Mouse (Mus musculus) testis, adult 2 months (tissue): ENCODE results near the gene Cnpy3. TPM values are rescaled to one million over a fixed set of nuclear protein-coding genes. Genes with fewer than 3 reads are reported as not detected.

Experiments used
- H3K27ac ChIP-seq: fragments of 200-500 bp; 2 replicates; pipeline ENCODE4 v1.5.1; 2012; ENCODE audit warnings: low read depth, low read length; ENCODE audit not compliant: control insufficient read depth, insufficient read depth
- H3K27me3 ChIP-seq: fragments of 200-500 bp; 2 replicates; pipeline ENCODE4 v1.6.1; 2012; ENCODE audit warnings: mild to moderate bottlenecking, low read length, moderate library complexity; ENCODE audit not compliant: control insufficient read depth, insufficient read depth
- H3K36me3 ChIP-seq: fragments of 200-500 bp; 2 replicates; pipeline ENCODE4 v1.6.1; 2012; ENCODE audit warnings: mild to moderate bottlenecking, low read length; ENCODE audit not compliant: control insufficient read depth, insufficient read depth
- H3K4me1 ChIP-seq: fragments of 200-500 bp; 2 replicates; pipeline ENCODE4 v1.6.1; 2012; ENCODE audit warnings: low read length; ENCODE audit not compliant: control insufficient read depth, insufficient read depth
- H3K4me3 ChIP-seq: fragments of 200-500 bp; 2 replicates; pipeline ENCODE4 v1.5.1; 2012; ENCODE audit warnings: low read depth, mild to moderate bottlenecking, low read length, moderate library complexity, mixed read lengths; ENCODE audit not compliant: control insufficient read depth
- CTCF ChIP-seq: fragments of 200-500 bp; IDR thresholded peaks from 2 replicates; pipeline ENCODE4 v1.5.1; 2012; ENCODE audit warnings: low read depth, mild to moderate bottlenecking, inconsistent platforms, low read length, moderate library complexity; ENCODE audit not compliant: control insufficient read depth, insufficient read depth, insufficient replicate concordance
- POLR2A ChIP-seq: fragments of 200-500 bp; IDR thresholded peaks from 2 replicates; pipeline ENCODE4 v1.6.1; 2012; ENCODE audit warnings: low read depth, mild to moderate bottlenecking, inconsistent platforms, low read length, moderate library complexity; ENCODE audit not compliant: control insufficient read depth
- polyA plus RNA-seq: library from polyadenylated mRNA; depleted of rRNA; stranded (reverse); fragments of >200 nt; gene quantifications from 2 replicates; pipeline ENCODE4 v1.2.3, GENCODE M21; 2012

Gene Cnpy3
- polyA plus RNA-seq, 1 experiment: 18.9 TPM

- Histone ChIP-seq H3K27ac (no peak overlapping the region), H3K4me3 (no peak overlapping the region), H3K4me1 (peaks cover 1% of the 10 kb centered on the region; the same call in 1 of the 2 replicates), H3K36me3 (no peaks in the 10 kb centered on the region), H3K27me3 (no peaks in the 10 kb centered on the region)
- TF ChIP-seq CTCF (no peak), POLR2A (no peak)
These were observed 6.7 kb upstream of the Cnpy3 start for GRCm38 (mm10) chr17:46758753-46759152.

DNA sequence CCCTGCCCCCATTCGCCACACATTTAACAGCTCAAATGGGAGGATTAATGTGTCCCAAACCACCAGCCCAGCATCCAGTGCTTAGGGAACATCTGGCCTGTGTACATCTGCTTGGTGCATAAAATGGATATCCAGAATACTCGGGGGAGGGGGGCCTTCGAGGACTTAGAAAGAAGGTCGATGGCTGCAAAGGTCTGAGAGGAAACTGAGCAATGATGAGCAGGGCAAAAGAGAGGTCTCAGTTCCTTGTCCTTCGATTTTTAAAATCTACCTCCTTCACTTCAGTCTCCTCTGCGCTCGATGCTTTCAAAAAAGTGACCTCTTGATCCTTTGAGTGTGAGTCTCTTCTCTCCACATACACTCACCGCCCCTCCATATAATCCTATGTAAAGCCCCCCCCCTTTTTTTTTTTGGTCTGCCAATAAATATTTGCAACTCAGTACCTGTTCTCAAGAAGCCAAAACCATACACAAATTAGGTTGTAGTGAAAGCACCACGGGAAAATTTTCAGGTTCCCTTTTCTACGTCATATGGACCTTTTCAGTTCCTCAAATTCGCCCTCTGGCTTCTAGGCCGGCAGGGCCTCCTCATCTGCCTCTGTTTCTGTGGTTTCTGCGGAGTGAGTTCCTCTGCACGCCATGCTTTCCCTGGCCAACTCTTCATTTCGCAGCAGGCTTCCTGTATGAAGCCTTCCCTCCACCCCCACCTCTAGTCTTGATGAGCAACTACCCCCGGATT lies 789 bp downstream of the Cnpy3 start:
- no peaks in the 10 kb centered on the region for H3K27me3 ChIP-seq
- peak overlapping the region; percentile 84 for H3K27ac ChIP-seq
- peaks cover 15% of the 10 kb centered on the region for H3K4me1 ChIP-seq
- no peak for TF ChIP-seq POLR2A
- no peak for TF ChIP-seq CTCF
- no peaks in the 10 kb centered on the region for H3K36me3 ChIP-seq
- H3K4me3 ChIP-seq: peak overlapping the region; percentile 94

GRCm38 (mm10) chr17:46750580-46750979 lies 1.4 kb downstream of the Cnpy3 start:
- H3K27me3 ChIP-seq: no peaks in the 10 kb centered on the region
- H3K27ac ChIP-seq: no peak overlapping the region
- H3K36me3 ChIP-seq: no peaks in the 10 kb centered on the region
- H3K4me3 ChIP-seq: no peak overlapping the region
- TF ChIP-seq CTCF: no peak
- no peak for TF ChIP-seq POLR2A
- H3K4me1 ChIP-seq: peaks cover 15% of the 10 kb centered on the region

GRCm38 (mm10) chr17:46749282-46749681 lies 2.7 kb downstream of the Cnpy3 start:
- Histone ChIP-seq H3K4me3 (no peak overlapping the region), H3K27me3 (no peaks in the 10 kb centered on the region), H3K27ac (no peak overlapping the region), H3K4me1 (peaks cover 15% of the 10 kb centered on the region), H3K36me3 (no peaks in the 10 kb centered on the region)
- no peak for TF ChIP-seq CTCF
- no peak for TF ChIP-seq POLR2A

DNA sequence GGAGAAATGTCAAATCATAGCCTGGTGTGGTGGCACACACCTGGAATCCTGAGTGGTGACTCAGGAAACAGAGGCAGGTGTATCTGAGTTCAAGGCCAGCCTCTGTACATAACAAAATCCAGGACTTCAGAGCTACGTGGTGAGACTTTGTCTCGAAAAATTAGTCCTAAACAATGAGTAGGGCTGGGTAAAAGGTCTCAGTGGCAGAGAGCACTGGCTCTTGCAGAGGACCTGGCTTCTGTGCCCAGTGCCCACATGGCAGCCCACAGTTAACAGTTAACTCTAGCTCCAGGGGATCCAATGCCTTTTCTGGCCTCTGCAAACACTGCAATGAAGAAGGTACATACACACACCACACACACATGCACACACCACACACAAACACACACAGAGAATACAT lies 4.2 kb downstream of the Cnpy3 start:
- TF ChIP-seq CTCF (no peak), POLR2A (no peak)
- no peak overlapping the region for H3K27ac ChIP-seq
- no peak overlapping the region for H3K4me3 ChIP-seq
- no peaks in the 10 kb centered on the region for H3K27me3 ChIP-seq
- H3K36me3 ChIP-seq: 0 out of 2 replicates have a peak, but pooled peaks cover 1% of the 10 kb centered on the region
- peaks cover 10% of the 10 kb centered on the region for H3K4me1 ChIP-seq

DNA sequence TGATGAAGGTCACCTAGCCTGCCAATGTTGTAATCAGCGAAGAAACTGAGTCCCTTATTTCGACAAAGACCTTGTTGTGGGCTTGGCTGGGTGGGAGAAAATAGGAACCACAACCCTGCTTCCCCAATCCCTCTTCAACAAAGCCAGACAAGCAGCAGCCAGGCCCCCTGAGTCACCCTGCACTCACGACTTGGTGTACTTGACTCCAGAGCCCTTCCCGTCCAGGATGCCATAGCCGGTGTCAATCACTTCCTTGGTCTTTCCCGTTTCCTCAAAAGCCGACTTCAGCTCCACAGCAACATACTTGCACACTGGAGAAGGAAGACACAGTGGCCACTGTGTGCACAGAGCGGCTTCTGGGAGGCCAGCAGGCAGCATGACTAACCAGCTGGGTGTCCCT lies 4.8 kb downstream of the Cnpy3 start:
- Histone ChIP-seq H3K27me3 (no peaks in the 10 kb centered on the region), H3K27ac (no peak overlapping the region), H3K36me3 (0 out of 2 replicates have a peak, but pooled peaks cover 1% of the 10 kb centered on the region), H3K4me1 (peaks cover 9% of the 10 kb centered on the region), H3K4me3 (no peak overlapping the region)
- no peak for TF ChIP-seq POLR2A

DNA sequence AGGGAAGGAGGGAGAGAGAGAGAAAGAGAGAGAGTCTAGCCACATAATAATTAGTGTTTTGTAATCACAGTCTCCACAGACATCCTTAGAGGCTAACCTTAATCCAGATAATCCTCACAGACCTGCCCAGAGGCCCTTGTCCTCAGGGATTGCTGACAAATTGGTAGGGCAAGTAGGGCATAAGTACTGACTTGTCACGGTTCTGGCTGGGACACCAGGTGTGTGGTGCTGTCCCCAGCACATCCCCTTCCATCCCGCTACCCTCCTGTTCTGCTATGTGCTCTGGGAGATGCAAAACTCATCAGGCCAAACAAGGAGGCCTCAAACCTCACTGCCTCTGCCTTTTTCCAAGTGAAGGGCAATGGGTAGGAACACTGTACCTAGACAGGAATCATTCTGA lies 6.5 kb downstream of the Cnpy3 start:
- Histone ChIP-seq H3K36me3 (0 out of 2 replicates have a peak, but pooled peaks cover 1% of the 10 kb centered on the region), H3K4me1 (no peaks in the 10 kb centered on the region), H3K27me3 (no peaks in the 10 kb centered on the region), H3K27ac (no peak overlapping the region), H3K4me3 (no peak overlapping the region)
- TF ChIP-seq POLR2A (no peak), CTCF (no peak)
